Mouse (Mus musculus) Muller cell, postnatal 12 days (primary cell): ENCODE measurements at regions not wholly inside any gene's neighbourhood (a gene's known extent, or its start where the extent isn't known, plus 50 kb on each side); places are given as distances from the start of the nearest gene placed in this dataset.
A peak's percentile ranks its signal among the peaks of the same experiment; 100 is the strongest.
"Not testable (repeated sequence)": the region's sequence is repeated elsewhere in the genome, so short reads cannot be mapped to it uniquely, and the experiment has no call there.

Experiments used
- DNase-seq: peaks from one replicate; pipeline ENCODE4 v3.0.0-alpha.2; 2015; ENCODE audit errors: inconsistent ontology term

GRCm38 (mm10) chr17:26335551-26335950, 79.1 kb upstream of the Neurl1b start:
- DNase-seq: no peak

GRCm38 (mm10) chr17:26336011-26336410, 78.6 kb upstream of the Neurl1b start:
- peak; percentile 52 for DNase-seq

- no peak for DNase-seq
Measured at GRCm38 (mm10) chr17:26337106-26337505, 77.5 kb upstream of the Neurl1b start.

- not testable (repeated sequence) for DNase-seq
Measured at GRCm38 (mm10) chr17:26345436-26345835, 69.2 kb upstream of the Neurl1b start.

GRCm38 (mm10) chr17:26348116-26348515, 66.5 kb upstream of the Neurl1b start:
- no peak for DNase-seq

GRCm38 (mm10) chr17:26349741-26350140, 64.9 kb upstream of the Neurl1b start:
- no peak for DNase-seq

- DNase-seq: no peak
Measured at GRCm38 (mm10) chr17:26350216-26350615, 64.4 kb upstream of the Neurl1b start.

GRCm38 (mm10) chr17:26351991-26352390, 62.6 kb upstream of the Neurl1b start:
- DNase-seq: no peak

GRCm38 (mm10) chr17:26352712-26353111, 61.9 kb upstream of the Neurl1b start:
- no peak for DNase-seq

GRCm38 (mm10) chr17:26354431-26354830, 60.2 kb upstream of the Neurl1b start:
- DNase-seq: no peak

- no peak for DNase-seq
Measured at GRCm38 (mm10) chr17:26355301-26355700, 59.3 kb upstream of the Neurl1b start.

- DNase-seq: no peak
Measured at GRCm38 (mm10) chr17:26356906-26357305, 57.7 kb upstream of the Neurl1b start.

GRCm38 (mm10) chr17:26357784-26358183, 56.8 kb upstream of the Neurl1b start:
- no peak for DNase-seq

- DNase-seq: no peak
Measured at GRCm38 (mm10) chr17:26360711-26361110, 53.9 kb upstream of the Neurl1b start.

- DNase-seq: no peak
Measured at GRCm38 (mm10) chr17:26361420-26361819, 53.2 kb upstream of the Neurl1b start.

GRCm38 (mm10) chr17:26361992-26362391, 52.6 kb upstream of the Neurl1b start:
- DNase-seq: no peak

GRCm38 (mm10) chr17:26362586-26363361, 51.9 kb upstream of the Neurl1b start:
- DNase-seq: no peak

GRCm38 (mm10) chr17:26363853-26364532, 50.6 kb upstream of the Neurl1b start:
- DNase-seq: peak; percentile 80
